Mouse (Mus musculus) thymus, postnatal 14 days (tissue): ENCODE measurements around the gene Blm.
A peak's percentile ranks its signal among the peaks of the same experiment; 100 is the strongest.

Experiments used
- DNase-seq: peaks from one replicate; pipeline ENCODE4 v3.0.0; 2021

Blm gene

GRCm38 (mm10) chr7:80457831-80458343 lies 77.0 kb downstream of the Blm start:
- no peak for DNase-seq

- DNase-seq, result no peak
These were observed 77.7 kb downstream of the Blm start for GRCm38 (mm10) chr7:80457241-80457640.

GRCm38 (mm10) chr7:80456327-80456726 lies 78.6 kb downstream of the Blm start:
- no peak for DNase-seq

- no peak for DNase-seq
These were observed 79.3 kb downstream of the Blm start for GRCm38 (mm10) chr7:80455505-80456160.

- DNase-seq, result no peak
These were observed 80.1 kb downstream of the Blm start for GRCm38 (mm10) chr7:80454786-80455185.

- no peak for DNase-seq
These were observed 80.9 kb downstream of the Blm start for GRCm38 (mm10) chr7:80453997-80454396.

GRCm38 (mm10) chr7:80453121-80453520 lies 81.8 kb downstream of the Blm start:
- no peak for DNase-seq

GRCm38 (mm10) chr7:80452241-80452640 lies 82.7 kb downstream of the Blm start:
- no peak for DNase-seq

GRCm38 (mm10) chr7:80451550-80452232 lies 83.2 kb downstream of the Blm start:
- no peak for DNase-seq

- no peak for DNase-seq
These were observed 84.6 kb downstream of the Blm start for GRCm38 (mm10) chr7:80450354-80450753.

- DNase-seq, result peak; percentile 11
These were observed 85.3 kb downstream of the Blm start for GRCm38 (mm10) chr7:80449620-80450091.

GRCm38 (mm10) chr7:80447336-80447735 lies 87.6 kb downstream of the Blm start:
- no peak for DNase-seq

- DNase-seq, result peak; percentile 21
These were observed 88.6 kb downstream of the Blm start for GRCm38 (mm10) chr7:80446221-80446878.

- peak; percentile 53 for DNase-seq
These were observed 89.4 kb downstream of the Blm start for GRCm38 (mm10) chr7:80445492-80445891.

- DNase-seq, result peak; percentile 32
These were observed 90.3 kb downstream of the Blm start for GRCm38 (mm10) chr7:80444401-80445249.

- no peak for DNase-seq
These were observed 91.8 kb downstream of the Blm start for GRCm38 (mm10) chr7:80443124-80443523.

GRCm38 (mm10) chr7:80441986-80442904 lies 92.7 kb downstream of the Blm start:
- DNase-seq, result no peak

- DNase-seq, result no peak
These were observed 94.2 kb downstream of the Blm start for GRCm38 (mm10) chr7:80440685-80441084.

- no peak for DNase-seq
These were observed 95.0 kb downstream of the Blm start for GRCm38 (mm10) chr7:80439789-80440488.

- DNase-seq, result no peak
These were observed 95.7 kb downstream of the Blm start for GRCm38 (mm10) chr7:80439032-80439760.
